Mouse (Mus musculus): ENCODE results near the gene Atxn1. TPM values are rescaled to one million over a fixed set of nuclear protein-coding genes. Genes with fewer than 3 reads are reported as not detected.

The Atxn1 gene
- total RNA-seq (2023) = 33.9 TPM

GRCm38 (mm10) chr13:45964853-45965593 lies at the start of gene Atxn1:
TSS of gene Atxn1 (minus strand) at chr13:45965008.

GRCm38 (mm10) chr13:45507274-45508229 lies 457.3 kb downstream of the Atxn1 start, which contains the start of gene Gmpr:
TSS of gene Gmpr (plus strand) at chr13:45507444.

Measured in CD4-positive naive resting alpha-beta T cell, adult 76 days (primary cell).